Mouse (Mus musculus) liver, adult 2 months (tissue): ENCODE measurements at regions not wholly inside any gene's neighbourhood (a gene's known extent, or its start where the extent isn't known, plus 50 kb on each side); places are given as distances from the start of the nearest gene placed in this dataset.
"Not testable (repeated sequence)": the region's sequence is repeated elsewhere in the genome, so short reads cannot be mapped to it uniquely, and the experiment has no call there.

Experiments
- DNase-seq: peaks from one replicate; pipeline ENCODE4 v3.0.0-alpha.2; 2011; ENCODE audit warnings: low read depth, low spot score; ENCODE audit errors: extremely low read depth
- H3K27ac ChIP-seq: fragments of 200-500 bp; replicated peaks from 2 replicates; pipeline ENCODE4 v1.5.1; 2012; ENCODE audit warnings: low read depth, mild to moderate bottlenecking, control low read depth, inconsistent platforms, low read length; ENCODE audit not compliant: insufficient read depth
- H3K27me3 ChIP-seq: fragments of 200-500 bp; 2 replicates; pipeline ENCODE4 v1.6.1; 2012; ENCODE audit warnings: mild to moderate bottlenecking, moderate library complexity, low read length, inconsistent platforms; ENCODE audit not compliant: control insufficient read depth, insufficient read depth
- H3K36me3 ChIP-seq: fragments of 200-500 bp; 2 replicates; pipeline ENCODE4 v1.6.1; 2012; ENCODE audit warnings: low read length, inconsistent platforms; ENCODE audit not compliant: control insufficient read depth, insufficient read depth
- H3K4me1 ChIP-seq: fragments of 200-500 bp; 2 replicates; pipeline ENCODE4 v1.6.1; 2011; ENCODE audit warnings: low read length; ENCODE audit not compliant: control insufficient read depth, insufficient read depth
- H3K4me3 ChIP-seq: fragments of 200-500 bp; 2 replicates; pipeline ENCODE4 v1.5.1; 2011; ENCODE audit warnings: low read depth, mild to moderate bottlenecking, control low read depth, low read length, moderate library complexity; ENCODE audit not compliant: insufficient read depth
- H3K79me2 ChIP-seq: fragments of 200-500 bp; 2 replicates; pipeline ENCODE4 v1.6.1; 2012; ENCODE audit warnings: inconsistent platforms, mild to moderate bottlenecking, low read length, moderate library complexity; ENCODE audit not compliant: control insufficient read depth, insufficient read depth
- H3K9ac ChIP-seq: fragments of 200-500 bp; 2 replicates; pipeline ENCODE4 v1.6.1; 2012; ENCODE audit warnings: low read depth, mild to moderate bottlenecking, control low read depth, inconsistent platforms, low read length
- CTCF ChIP-seq: fragments of 200-500 bp; IDR thresholded peaks from 2 replicates; pipeline ENCODE4 v1.5.1; 2011; ENCODE audit warnings: low read depth, low read length, control low read depth
- POLR2A ChIP-seq: fragments of 200-500 bp; IDR thresholded peaks from 2 replicates; pipeline ENCODE4 v1.6.1; 2011; ENCODE audit warnings: low read length, control low read depth; ENCODE audit not compliant: insufficient read depth; ENCODE audit errors: extremely low read depth
- WGBS: fragments of 180-500 bp; shearing (Covaris S2); methylation state at CpG from one replicate; pipeline ENCODE4 v1.1.7; 2018; 5-methylcytosine and 5-hydroxymethylcytosine counted together

DNA sequence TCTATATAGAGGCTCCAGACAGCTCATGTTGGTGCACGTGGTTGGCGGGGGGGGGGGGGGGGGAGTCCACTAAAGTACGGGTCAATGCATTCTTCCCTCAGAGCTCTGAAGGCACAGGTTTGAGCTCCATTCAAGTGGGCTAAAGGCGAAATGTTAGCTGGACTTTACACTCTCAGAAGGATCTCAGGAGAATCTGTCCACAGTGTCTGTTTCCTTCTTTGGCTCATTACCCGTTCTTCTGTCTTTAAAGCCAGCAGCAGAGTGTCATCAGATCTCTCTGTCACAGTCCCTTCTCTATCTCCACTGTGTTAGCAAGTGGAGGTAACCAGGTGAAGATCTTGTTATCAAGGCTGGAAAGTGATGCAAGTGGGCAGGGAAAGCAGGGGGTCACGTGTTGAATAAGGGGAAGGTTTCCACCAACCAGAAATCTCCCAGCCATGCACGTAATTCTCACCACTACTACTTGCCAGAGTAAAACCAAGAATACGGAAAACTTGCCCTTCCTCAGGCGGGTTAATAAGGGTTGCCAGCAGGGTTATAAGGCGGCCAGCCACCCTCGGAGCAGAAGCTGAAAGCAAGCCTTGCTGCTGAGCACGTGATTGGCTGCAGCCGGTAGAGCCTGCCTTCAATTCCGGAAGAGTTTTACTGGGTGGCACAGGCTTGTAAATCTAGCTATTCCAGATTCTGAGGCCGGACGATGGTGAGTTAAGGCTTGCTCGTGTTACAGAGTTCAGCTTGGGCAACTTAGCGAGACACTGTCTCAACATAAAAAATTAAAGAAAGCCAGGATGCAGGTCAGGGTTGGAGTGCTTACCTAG lies 70.2 kb upstream of the Acpp start:
- Histone ChIP-seq H3K4me3 (no peak overlapping the region), H3K9ac (no peak overlapping the region), H3K79me2 (no peaks in the 10 kb centered on the region), H3K27ac (no peak overlapping the region), H3K27me3 (peaks cover 11% of the 10 kb centered on the region), H3K4me1 (no peaks in the 10 kb centered on the region; the same call in 1 of the 2 replicates), H3K36me3 (no peaks in the 10 kb centered on the region)
- peak; percentile 46 for DNase-seq
- TF ChIP-seq CTCF: no peak
- TF ChIP-seq POLR2A: no peak
- 19% methylated on average over 18 of the region's 18 CpGs for WGBS

DNA sequence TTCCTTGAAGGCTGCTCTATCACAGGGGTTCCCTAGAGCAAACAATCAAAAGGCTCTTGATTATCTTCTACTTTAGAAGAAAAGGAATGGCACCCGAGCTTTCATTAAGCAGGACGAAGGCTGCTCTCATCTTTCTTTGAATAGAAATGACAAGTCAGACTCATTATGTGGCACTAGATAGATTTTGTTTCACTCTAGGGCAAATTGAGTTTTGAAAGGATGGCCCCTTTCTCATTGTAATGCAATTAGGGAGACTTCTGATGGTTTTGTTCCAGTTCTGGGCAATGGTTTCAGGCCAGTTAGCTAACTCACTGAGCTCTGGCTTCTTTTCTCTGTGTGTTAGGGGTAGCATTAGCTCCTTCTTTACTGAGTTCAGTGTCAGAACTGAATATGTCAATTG lies 69.5 kb upstream of the Acpp start:
- 66% methylated on average over 2 of the region's 2 CpGs for WGBS
- Histone ChIP-seq H3K36me3 (no peaks in the 10 kb centered on the region), H3K27me3 (peaks cover 11% of the 10 kb centered on the region), H3K79me2 (no peaks in the 10 kb centered on the region), H3K4me3 (no peak overlapping the region), H3K9ac (no peak overlapping the region), H3K27ac (no peak overlapping the region), H3K4me1 (no peaks in the 10 kb centered on the region; the same call in 1 of the 2 replicates)
- DNase-seq: no peak
- TF ChIP-seq CTCF (no peak), POLR2A (no peak)

DNA sequence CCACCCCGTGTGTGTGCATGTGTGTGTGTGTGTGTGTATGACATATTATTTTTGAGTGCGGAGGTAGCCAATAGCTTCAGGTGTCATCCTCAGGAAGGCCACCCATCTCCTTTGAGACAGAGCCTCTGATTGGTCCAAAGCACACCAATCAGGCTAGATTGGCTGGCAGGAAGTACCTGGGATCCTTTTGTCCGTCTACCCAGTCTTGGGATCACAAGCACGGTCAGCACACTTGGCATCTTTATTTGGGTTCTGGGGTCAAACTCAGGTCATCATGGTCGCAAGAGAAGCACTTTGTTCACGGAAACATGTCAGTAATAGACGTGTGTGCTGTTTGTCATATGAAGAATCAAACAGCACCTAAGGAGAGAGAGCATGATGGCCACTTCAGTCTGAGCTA lies 68.9 kb upstream of the Acpp start:
- no peaks in the 10 kb centered on the region for H3K36me3 ChIP-seq
- 62% methylated on average over 7 of the region's 7 CpGs for whole genome bisulfite sequencing

DNA sequence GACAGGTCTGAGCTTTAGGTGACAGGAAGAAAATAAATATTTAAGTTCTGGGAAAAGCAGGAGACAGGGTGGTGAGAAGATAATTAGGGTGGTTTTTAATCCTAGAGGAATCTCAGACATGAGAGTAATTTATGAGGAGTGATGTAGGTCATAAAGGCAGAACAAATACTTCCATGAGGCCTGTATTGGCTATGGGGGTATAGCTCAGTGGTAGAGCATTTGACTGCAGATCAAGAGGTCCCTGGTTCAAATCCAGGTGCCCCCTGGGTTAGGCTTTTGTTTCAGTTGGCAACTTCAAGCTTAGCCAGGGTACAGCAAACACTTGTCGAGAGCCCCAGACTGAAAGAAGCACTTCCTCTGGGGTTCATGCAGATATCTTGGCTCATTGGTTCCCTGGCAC lies 66.3 kb upstream of the Acpp start:
- no peak for TF ChIP-seq CTCF
- TF ChIP-seq POLR2A: no peak
- Histone ChIP-seq H3K4me3 (no peak overlapping the region), H3K4me1 (no peaks in the 10 kb centered on the region; the same call in 1 of the 2 replicates), H3K27me3 (peaks cover 8% of the 10 kb centered on the region), H3K9ac (no peak overlapping the region), H3K36me3 (no peaks in the 10 kb centered on the region), H3K79me2 (no peaks in the 10 kb centered on the region), H3K27ac (no peak overlapping the region)
- 76% methylated on average over 1 of the region's 1 CpGs for WGBS
- DNase-seq: no peak

More for the DNA sequence above, 68.9 kb upstream of the Acpp start:
- no peak overlapping the region for H3K9ac ChIP-seq
- DNase-seq: no peak
- no peak overlapping the region for H3K27ac ChIP-seq
- peaks cover 11% of the 10 kb centered on the region for H3K27me3 ChIP-seq
- no peak overlapping the region for H3K4me3 ChIP-seq
- TF ChIP-seq POLR2A (no peak), CTCF (no peak)
- H3K4me1 ChIP-seq: no peaks in the 10 kb centered on the region; the same call in 1 of the 2 replicates
- H3K79me2 ChIP-seq: no peaks in the 10 kb centered on the region

- Histone ChIP-seq H3K4me3 (no peak overlapping the region), H3K4me1 (no peaks in the 10 kb centered on the region), H3K36me3 (no peaks in the 10 kb centered on the region), H3K79me2 (no peaks in the 10 kb centered on the region), H3K27me3 (no peaks in the 10 kb centered on the region), H3K27ac (no peak overlapping the region), H3K9ac (no peak overlapping the region)
- TF ChIP-seq CTCF (no peak), POLR2A (no peak)
- DNase-seq: no peak
- 78% methylated on average over 4 of the region's 4 CpGs for WGBS
These were observed 64.1 kb upstream of the Acpp start for GRCm38 (mm10) chr9:104401673-104402072.

DNA sequence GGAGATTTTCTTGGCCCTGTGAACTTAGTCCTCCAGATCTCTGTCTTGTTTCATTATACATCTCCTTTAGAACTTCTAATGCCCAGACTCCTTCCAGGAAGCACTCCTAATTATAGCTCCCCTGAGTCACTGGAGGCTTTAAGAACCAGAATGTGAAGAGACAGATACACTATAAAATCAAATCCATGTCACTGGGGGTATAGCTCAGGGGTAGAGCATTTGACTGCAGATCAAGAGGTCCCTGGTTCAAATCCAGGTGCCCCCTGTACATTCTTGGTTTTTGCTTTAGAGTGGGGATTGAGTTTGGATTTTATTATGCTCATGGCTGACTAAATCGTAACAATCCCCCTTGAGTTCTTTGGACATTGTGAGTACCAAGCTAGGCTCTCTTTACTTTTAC lies 62.4 kb upstream of the Acpp start:
- Histone ChIP-seq H3K4me3 (no peak overlapping the region), H3K4me1 (no peaks in the 10 kb centered on the region), H3K79me2 (no peaks in the 10 kb centered on the region), H3K9ac (no peak overlapping the region), H3K36me3 (no peaks in the 10 kb centered on the region), H3K27me3 (no peaks in the 10 kb centered on the region), H3K27ac (no peak overlapping the region)
- TF ChIP-seq POLR2A (no peak), CTCF (no peak)
- 87% methylated on average over 1 of the region's 1 CpGs for WGBS
- no peak for DNase-seq

DNA sequence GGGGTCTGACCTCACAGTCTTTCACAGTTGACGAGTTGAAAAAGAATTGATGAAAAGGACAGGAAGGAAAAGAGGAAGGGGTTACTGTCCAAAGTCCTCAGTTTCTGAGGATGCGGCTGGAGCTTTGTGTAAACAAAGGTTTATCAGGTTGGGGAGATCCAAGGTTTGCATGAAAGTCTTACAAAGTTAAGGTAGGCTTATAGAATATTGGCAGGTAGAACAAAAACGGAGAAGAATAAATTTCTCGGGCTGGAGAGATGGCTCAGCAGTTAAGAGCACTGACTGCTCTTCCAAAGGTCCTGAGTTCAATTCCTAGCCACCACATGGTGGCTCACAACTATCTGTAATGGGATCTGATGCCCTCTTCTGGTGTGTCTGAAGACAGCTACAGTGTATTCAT lies 60.9 kb upstream of the Acpp start:
- 65% methylated on average over 4 of the region's 4 CpGs for WGBS

More for the DNA sequence above, 60.9 kb upstream of the Acpp start:
- not testable (repeated sequence) for H3K27ac ChIP-seq, H3K27me3 ChIP-seq, H3K36me3 ChIP-seq, DNase-seq, H3K4me3 ChIP-seq, H3K9ac ChIP-seq, H3K4me1 ChIP-seq, H3K79me2 ChIP-seq
